Mouse (Mus musculus): ENCODE results near the gene Bcl6b.

DNA sequence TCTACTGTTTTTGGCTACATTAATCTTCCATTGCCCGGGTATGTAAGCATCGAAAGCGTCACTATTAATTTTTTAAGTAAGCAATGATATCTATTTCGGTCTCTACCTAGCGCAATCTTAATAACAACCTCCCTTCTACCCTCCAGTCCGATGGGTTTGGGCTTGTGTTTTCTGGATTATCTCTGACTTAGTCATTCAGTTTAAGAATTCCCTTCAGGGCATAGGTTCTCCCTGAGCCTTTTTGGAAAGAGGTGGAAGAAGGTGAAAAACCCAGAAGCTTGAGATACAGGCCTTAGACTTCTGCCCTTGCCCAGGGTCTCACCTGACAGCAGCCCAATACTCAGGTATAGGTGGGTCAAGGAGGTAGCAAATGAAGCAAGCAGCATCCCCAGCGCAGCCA lies 9.7 kb downstream of the Bcl6b start:
- TF ChIP-seq GATA1 (IDR thresholded peaks at IDR 0.05; ENCODE audit: borderline replicate concordance, low read length) (no peak), FLI1 (IDR thresholded peaks at IDR 0.05; ENCODE audit: low read length) (no peak)
